Mouse (Mus musculus): ENCODE measurements around the gene Zmat5. TPM values are rescaled to one million over a fixed set of nuclear protein-coding genes. Genes with fewer than 3 reads are reported as not detected.

Zmat5 gene
- 34.0 and 36.1 TPM in 2 replicates for polyA plus RNA-seq (2012; ENCODE audit: insufficient read depth, insufficient read length, missing spikeins)

- H3K27ac ChIP-seq (ENCODE audit: insufficient read depth, low read depth, low read length) = peak within 1 kb of the TSS; percentile 80
- TF ChIP-seq POLR2A (IDR thresholded peaks at IDR 0.05; ENCODE audit: borderline replicate concordance, low read depth, low read length) = 0 out of 2 replicates have a peak, but pooled peaks have one; percentile 33
- TF ChIP-seq CTCF (IDR thresholded peaks at IDR 0.05; ENCODE audit: low read depth, low read length) = no peak
- H3K4me1 ChIP-seq (ENCODE audit: control insufficient read depth, insufficient read depth, low read length) = peaks cover 11% of the 10 kb centered on the region; the same call in 1 of the 2 replicates
- peak within 1 kb of the TSS; percentile 96 for H3K4me3 ChIP-seq (ENCODE audit: insufficient read depth, low read length)
Observed at GRCm38 (mm10) chr11:4704072-4704964, at the start of gene Zmat5, which contains the start of gene Uqcr10. Gene Zmat5, plus strand, starts transcription at chr11:4704678. Gene Uqcr10, minus strand, starts transcription at chr11:4704342.

- TF ChIP-seq CTCF (IDR thresholded peaks at IDR 0.05; ENCODE audit: low read depth, low read length) (no peak), POLR2A (IDR thresholded peaks at IDR 0.05; ENCODE audit: borderline replicate concordance, low read depth, low read length) (no peak)
- H3K4me1 ChIP-seq (ENCODE audit: control insufficient read depth, insufficient read depth, low read length) = peaks cover 28% of the 10 kb centered on the region
- no peak overlapping the region for H3K4me3 ChIP-seq (ENCODE audit: insufficient read depth, low read length)
- H3K27ac ChIP-seq (ENCODE audit: insufficient read depth, low read depth, low read length) = peak overlapping the region; percentile 1; the same call in 1 of the 2 replicates
Observed at GRCm38 (mm10) chr11:4659818-4660217, 44.7 kb upstream of the Zmat5 start.

GRCm38 (mm10) chr11:4660309-4661025 lies 44.0 kb upstream of the Zmat5 start:
- Histone ChIP-seq H3K4me3 (ENCODE audit: insufficient read depth, low read length) (no peak overlapping the region), H3K27ac (ENCODE audit: insufficient read depth, low read depth, low read length) (peak overlapping the region; percentile 1; the same call in 1 of the 2 replicates), H3K4me1 (ENCODE audit: control insufficient read depth, insufficient read depth, low read length) (peaks cover 28% of the 10 kb centered on the region)
- TF ChIP-seq CTCF (IDR thresholded peaks at IDR 0.05; ENCODE audit: low read depth, low read length) (no peak), POLR2A (IDR thresholded peaks at IDR 0.05; ENCODE audit: borderline replicate concordance, low read depth, low read length) (no peak)

- TF ChIP-seq POLR2A (IDR thresholded peaks at IDR 0.05; ENCODE audit: borderline replicate concordance, low read depth, low read length) = no peak
- no peak for TF ChIP-seq CTCF (IDR thresholded peaks at IDR 0.05; ENCODE audit: low read depth, low read length)
- H3K4me3 ChIP-seq (ENCODE audit: insufficient read depth, low read length) = peak overlapping the region; percentile 37
- H3K27ac ChIP-seq (ENCODE audit: insufficient read depth, low read depth, low read length) = peak overlapping the region; percentile 45
- peaks cover 28% of the 10 kb centered on the region for H3K4me1 ChIP-seq (ENCODE audit: control insufficient read depth, insufficient read depth, low read length)
Observed at GRCm38 (mm10) chr11:4661324-4661723, 43.2 kb upstream of the Zmat5 start.

- Histone ChIP-seq H3K4me1 (ENCODE audit: control insufficient read depth, insufficient read depth, low read length) (peaks cover 28% of the 10 kb centered on the region), H3K4me3 (ENCODE audit: insufficient read depth, low read length) (no peak overlapping the region), H3K27ac (ENCODE audit: insufficient read depth, low read depth, low read length) (peak overlapping the region; percentile 45)
- TF ChIP-seq CTCF (IDR thresholded peaks at IDR 0.05; ENCODE audit: low read depth, low read length) = no peak
- no peak for TF ChIP-seq POLR2A (IDR thresholded peaks at IDR 0.05; ENCODE audit: borderline replicate concordance, low read depth, low read length)
Observed at GRCm38 (mm10) chr11:4661871-4662495, 42.5 kb upstream of the Zmat5 start.

GRCm38 (mm10) chr11:4662496-4662878 lies 42.0 kb upstream of the Zmat5 start:
- TF ChIP-seq CTCF (IDR thresholded peaks at IDR 0.05; ENCODE audit: low read depth, low read length) = no peak
- TF ChIP-seq POLR2A (IDR thresholded peaks at IDR 0.05; ENCODE audit: borderline replicate concordance, low read depth, low read length) = no peak
- Histone ChIP-seq H3K4me3 (ENCODE audit: insufficient read depth, low read length) (no peak overlapping the region), H3K27ac (ENCODE audit: insufficient read depth, low read depth, low read length) (no peak overlapping the region), H3K4me1 (ENCODE audit: control insufficient read depth, insufficient read depth, low read length) (peaks cover 28% of the 10 kb centered on the region)

GRCm38 (mm10) chr11:4671736-4672135 lies 32.7 kb upstream of the Zmat5 start:
- Histone ChIP-seq H3K4me3 (ENCODE audit: insufficient read depth, low read length) (no peak overlapping the region), H3K27ac (ENCODE audit: insufficient read depth, low read depth, low read length) (no peak overlapping the region), H3K4me1 (ENCODE audit: control insufficient read depth, insufficient read depth, low read length) (peaks cover 48% of the 10 kb centered on the region)
- TF ChIP-seq CTCF (IDR thresholded peaks at IDR 0.05; ENCODE audit: low read depth, low read length) (no peak), POLR2A (IDR thresholded peaks at IDR 0.05; ENCODE audit: borderline replicate concordance, low read depth, low read length) (no peak)

GRCm38 (mm10) chr11:4674593-4674992 lies 29.9 kb upstream of the Zmat5 start:
- TF ChIP-seq POLR2A (IDR thresholded peaks at IDR 0.05; ENCODE audit: borderline replicate concordance, low read depth, low read length) = no peak
- TF ChIP-seq CTCF (IDR thresholded peaks at IDR 0.05; ENCODE audit: low read depth, low read length) = no peak
- H3K27ac ChIP-seq (ENCODE audit: insufficient read depth, low read depth, low read length) = peak overlapping the region; percentile 87
- peaks cover 43% of the 10 kb centered on the region for H3K4me1 ChIP-seq (ENCODE audit: control insufficient read depth, insufficient read depth, low read length)
- no peak overlapping the region for H3K4me3 ChIP-seq (ENCODE audit: insufficient read depth, low read length)

GRCm38 (mm10) chr11:4675126-4675562 lies 29.3 kb upstream of the Zmat5 start:
- Histone ChIP-seq H3K4me1 (ENCODE audit: control insufficient read depth, insufficient read depth, low read length) (peaks cover 43% of the 10 kb centered on the region), H3K4me3 (ENCODE audit: insufficient read depth, low read length) (no peak overlapping the region), H3K27ac (ENCODE audit: insufficient read depth, low read depth, low read length) (peak overlapping the region; percentile 58)
- no peak for TF ChIP-seq POLR2A (IDR thresholded peaks at IDR 0.05; ENCODE audit: borderline replicate concordance, low read depth, low read length)
- TF ChIP-seq CTCF (IDR thresholded peaks at IDR 0.05; ENCODE audit: low read depth, low read length) = no peak

Data from bone marrow macrophage, adult 2 months (primary cell).